Mouse (Mus musculus): ENCODE data around the gene Olfr1347. TPM values are rescaled to one million over a fixed set of nuclear protein-coding genes. Genes with fewer than 3 reads are reported as not detected.

Olfr1347 gene
- polyA plus RNA-seq, 2 experiments = not detected

DNA sequence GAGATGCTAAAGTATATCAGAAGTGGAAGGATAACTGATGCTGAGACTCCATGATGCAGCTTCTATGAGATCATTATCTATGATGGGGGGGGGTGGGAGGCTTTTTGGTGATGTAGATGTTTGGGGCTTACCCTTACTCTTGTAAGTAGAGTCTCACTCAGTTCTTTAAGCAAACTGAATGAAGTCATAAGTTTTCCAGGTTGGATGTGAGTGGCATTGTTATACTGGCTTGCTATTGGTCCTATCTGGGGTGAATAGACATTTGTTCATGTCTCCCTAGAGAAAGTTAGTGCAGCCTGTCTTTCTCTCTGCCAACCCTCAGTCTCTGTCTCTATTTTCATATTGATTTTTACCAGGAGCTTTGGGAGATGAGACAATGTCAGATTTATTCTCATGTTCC is 43.7 kb downstream of the Olfr1347 start, which contains the start of gene Olfr1336:
TSS of gene Olfr1336 (plus strand) at position 301 of the 400 bp plus-strand sequence.
- no peaks in the 10 kb centered on the region for H3K27me3 ChIP-seq (ENCODE audit: control insufficient read depth, insufficient read depth, low read length)
- ATAC-seq (ENCODE audit: insufficient read depth) (no peak), DNase-seq (ENCODE audit: low read depth in 3 of 3, low spot score in 3 of 3) (no peak)
- H3K27ac ChIP-seq = no peak within 1 kb of the TSS
- H3K4me2 ChIP-seq (ENCODE audit: low read depth) = no peak within 1 kb of the TSS
- no peaks in the 10 kb centered on the region for H3K9me3 ChIP-seq (ENCODE audit: control insufficient read depth, low read length)
- H3K4me3 ChIP-seq (ENCODE audit: insufficient read depth in 1 of 2, low read depth in 2 of 2, low read length in 2 of 2) = no peak within 1 kb of the TSS
- TF ChIP-seq CTCF (IDR thresholded peaks at IDR 0.05; ENCODE audit: low read depth) = no peak
- no peak for TF ChIP-seq EP300 (IDR thresholded peaks at IDR 0.05; ENCODE audit: low read depth)
- H3K9ac ChIP-seq (replicated peaks) = no peak within 1 kb of the TSS
- no peaks in the 10 kb centered on the region for H3K4me1 ChIP-seq (replicated peaks; ENCODE audit: control insufficient read depth in 2 of 2, insufficient read depth in 2 of 2, low read length in 1 of 2)
- no peaks in the 10 kb centered on the region for H3K36me3 ChIP-seq (replicated peaks; ENCODE audit: control insufficient read depth, insufficient read depth, low read depth)

DNA sequence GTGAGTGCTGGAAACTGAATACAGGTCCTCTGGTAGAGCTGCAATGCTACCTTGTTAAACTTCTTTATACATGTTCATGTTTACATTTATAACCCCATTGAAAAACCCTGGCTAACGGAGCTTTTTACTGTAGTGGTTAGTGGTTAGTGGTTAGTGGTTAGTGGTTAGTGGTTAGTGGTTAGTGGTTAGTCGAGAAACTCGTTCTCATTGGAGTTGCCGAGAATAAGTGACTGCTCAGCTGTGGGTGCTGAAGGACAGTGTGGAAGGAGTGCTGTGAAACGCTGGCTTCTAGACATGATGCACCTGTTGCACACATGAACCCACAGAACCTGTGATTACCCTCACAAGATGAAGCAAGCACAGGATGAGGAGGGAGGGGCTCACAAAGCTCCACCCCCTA is 51.8 kb downstream of the Olfr1347 start:
- ATAC-seq (ENCODE audit: insufficient read depth) = no peak
- no peaks in the 10 kb centered on the region for H3K4me1 ChIP-seq (replicated peaks; ENCODE audit: control insufficient read depth in 2 of 2, insufficient read depth in 2 of 2, low read length in 1 of 2)
- no peak for DNase-seq (ENCODE audit: low read depth in 3 of 3, low spot score in 3 of 3)
- H3K27ac ChIP-seq = no peak overlapping the region
- 32% methylated on average over 5 of the region's 5 CpGs for WGBS (ENCODE audit: insufficient replicate concordance)
- H3K27me3 ChIP-seq (ENCODE audit: control insufficient read depth, insufficient read depth, low read length) = no peaks in the 10 kb centered on the region
- no peaks in the 10 kb centered on the region for H3K9me3 ChIP-seq (ENCODE audit: control insufficient read depth, low read length)
- no peaks in the 10 kb centered on the region for H3K36me3 ChIP-seq (replicated peaks; ENCODE audit: control insufficient read depth, insufficient read depth, low read depth)
- no peak overlapping the region for H3K9ac ChIP-seq (replicated peaks)
- H3K4me3 ChIP-seq (ENCODE audit: insufficient read depth in 1 of 2, low read depth in 2 of 2, low read length in 2 of 2) = no peak overlapping the region
- TF ChIP-seq EP300 (IDR thresholded peaks at IDR 0.05; ENCODE audit: low read depth) = no peak
- no peak for TF ChIP-seq CTCF (IDR thresholded peaks at IDR 0.05; ENCODE audit: low read depth)
- H3K4me2 ChIP-seq (ENCODE audit: low read depth) = no peak overlapping the region

DNA sequence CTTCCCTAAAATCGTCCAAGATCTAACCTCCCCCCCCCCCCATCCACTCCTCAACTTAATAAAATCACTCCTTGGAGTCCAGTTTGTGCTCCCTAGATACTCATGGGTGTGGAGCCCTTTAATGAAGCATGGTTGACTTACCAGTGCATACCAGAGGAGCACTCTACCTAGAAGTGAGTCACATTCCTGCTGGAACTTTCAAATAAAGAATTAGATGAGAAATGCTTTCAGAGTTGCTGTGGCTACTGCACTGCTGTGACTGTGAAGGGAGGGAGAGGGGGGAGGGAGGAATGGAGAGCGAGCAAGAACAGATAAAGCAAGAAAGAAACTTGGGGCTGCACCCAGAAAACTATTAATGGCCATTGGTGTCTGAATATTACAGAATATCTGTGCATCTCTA is 58.4 kb downstream of the Olfr1347 start:
- no peak overlapping the region for H3K4me2 ChIP-seq (ENCODE audit: low read depth)
- TF ChIP-seq EP300 (IDR thresholded peaks at IDR 0.05; ENCODE audit: low read depth) = no peak
- TF ChIP-seq CTCF (IDR thresholded peaks at IDR 0.05; ENCODE audit: low read depth) = no peak
- no peaks in the 10 kb centered on the region for H3K36me3 ChIP-seq (replicated peaks; ENCODE audit: control insufficient read depth, insufficient read depth, low read depth)
- no peaks in the 10 kb centered on the region for H3K9me3 ChIP-seq (ENCODE audit: control insufficient read depth, low read length)
- no peak overlapping the region for H3K9ac ChIP-seq (replicated peaks)
- H3K27ac ChIP-seq = no peak overlapping the region
- H3K4me3 ChIP-seq (ENCODE audit: insufficient read depth in 1 of 2, low read depth in 2 of 2, low read length in 2 of 2) = no peak overlapping the region
- no peak for DNase-seq (ENCODE audit: low read depth in 3 of 3, low spot score in 3 of 3)
- no peaks in the 10 kb centered on the region for H3K4me1 ChIP-seq (replicated peaks; ENCODE audit: control insufficient read depth in 2 of 2, insufficient read depth in 2 of 2, low read length in 1 of 2)
- 51% methylated on average over 2 of the region's 2 CpGs for WGBS (ENCODE audit: insufficient replicate concordance)
- no peak for ATAC-seq (ENCODE audit: insufficient read depth)
- H3K27me3 ChIP-seq (ENCODE audit: control insufficient read depth, insufficient read depth, low read length) = no peaks in the 10 kb centered on the region

DNA sequence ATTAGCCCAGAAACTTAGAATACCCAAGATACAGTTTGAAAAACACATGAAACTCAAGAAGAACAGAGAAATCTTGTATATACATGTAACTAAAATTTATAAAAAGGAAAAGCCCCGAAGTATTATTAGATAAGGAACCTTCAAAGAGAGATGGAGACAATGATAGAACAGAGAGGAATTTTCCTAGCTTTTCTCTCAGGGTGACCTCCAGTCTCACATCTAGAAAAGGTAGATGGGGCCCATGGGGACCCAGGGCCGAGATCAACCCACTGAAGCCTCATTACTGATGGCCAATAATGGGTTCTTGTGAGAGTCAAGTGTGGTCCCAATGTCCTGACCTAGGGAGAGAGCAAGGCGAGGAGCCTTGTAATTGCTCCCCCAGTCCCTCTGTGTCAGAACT is 61.2 kb downstream of the Olfr1347 start, which contains the start of gene Olfr1344:
TSS of gene Olfr1344 (plus strand) at position 301 of the 400 bp plus-strand sequence.
- no peak for ATAC-seq (ENCODE audit: insufficient read depth)
- Histone ChIP-seq H3K4me3 (ENCODE audit: insufficient read depth in 1 of 2, low read depth in 2 of 2, low read length in 2 of 2) (no peak within 1 kb of the TSS), H3K27me3 (ENCODE audit: control insufficient read depth, insufficient read depth, low read length) (no peaks in the 10 kb centered on the region), H3K4me1 (replicated peaks; ENCODE audit: control insufficient read depth in 2 of 2, insufficient read depth in 2 of 2, low read length in 1 of 2) (no peaks in the 10 kb centered on the region), H3K9ac (replicated peaks) (no peak within 1 kb of the TSS), H3K9me3 (ENCODE audit: control insufficient read depth, low read length) (no peaks in the 10 kb centered on the region), H3K4me2 (ENCODE audit: low read depth) (no peak within 1 kb of the TSS), H3K27ac (no peak within 1 kb of the TSS), H3K36me3 (replicated peaks; ENCODE audit: control insufficient read depth, insufficient read depth, low read depth) (no peaks in the 10 kb centered on the region)
- DNase-seq (ENCODE audit: low read depth in 3 of 3, low spot score in 3 of 3) = no peak
- no peak for TF ChIP-seq CTCF (IDR thresholded peaks at IDR 0.05; ENCODE audit: low read depth)
- TF ChIP-seq EP300 (IDR thresholded peaks at IDR 0.05; ENCODE audit: low read depth) = no peak
- WGBS (ENCODE audit: insufficient replicate concordance) = 39% methylated on average over 3 of the region's 3 CpGs

Other genes starting within 250 kb of the Olfr1347 start
- gene Epp13, start 247.0 kb downstream of the Olfr1347 start, polyA plus RNA-seq (2012; rRNA removed) = not detected in 2 replicates
- gene Epp13, start 247.0 kb downstream of the Olfr1347 start, polyA plus RNA-seq (2014; fragmentation: Nextera tagmentation; extraction: Ambion mirVana) = not detected in 2 replicates
- gene Zfp667, start 213.2 kb downstream of the Olfr1347 start, polyA plus RNA-seq (2012; rRNA removed) = 1.7 and 2.2 TPM in 2 replicates
- 5.3 and 6.6 TPM in 2 replicates for gene Zfp667, start 213.2 kb downstream of the Olfr1347 start, polyA plus RNA-seq (2014; fragmentation: Nextera tagmentation; extraction: Ambion mirVana)
- gene Zfp583, start 168.5 kb downstream of the Olfr1347 start, polyA plus RNA-seq (2012; rRNA removed) = 0.73 and 0.79 TPM in 2 replicates
- gene Zfp583, start 168.5 kb downstream of the Olfr1347 start, polyA plus RNA-seq (2014; fragmentation: Nextera tagmentation; extraction: Ambion mirVana) = 0.54 and 0.88 TPM in 2 replicates
- gene Gm3854, start 156.0 kb downstream of the Olfr1347 start, polyA plus RNA-seq (2012; rRNA removed) = 0.13 and 0.20 TPM in 2 replicates
- gene Gm3854, start 156.0 kb downstream of the Olfr1347 start, polyA plus RNA-seq (2014; fragmentation: Nextera tagmentation; extraction: Ambion mirVana) = 0.06 and 0.16 TPM in 2 replicates
- 0.23 and 0.67 TPM in 2 replicates for gene Zfp78, start 136.5 kb downstream of the Olfr1347 start, polyA plus RNA-seq (2012; rRNA removed)
- gene Zfp78, start 136.5 kb downstream of the Olfr1347 start, polyA plus RNA-seq (2014; fragmentation: Nextera tagmentation; extraction: Ambion mirVana) = 0.76 and 0.83 TPM in 2 replicates
- 0.63 and 1.0 TPM in 2 replicates for gene Zfp28, start 116.5 kb downstream of the Olfr1347 start, polyA plus RNA-seq (2012; rRNA removed)
- 0.91 and 1.2 TPM in 2 replicates for gene Zfp28, start 116.5 kb downstream of the Olfr1347 start, polyA plus RNA-seq (2014; fragmentation: Nextera tagmentation; extraction: Ambion mirVana)
- gene Smim17, start 101.0 kb downstream of the Olfr1347 start, polyA plus RNA-seq (2012; rRNA removed) = 0.03 and 0.42 TPM in 2 replicates
- gene Smim17, start 101.0 kb downstream of the Olfr1347 start, polyA plus RNA-seq (2014; fragmentation: Nextera tagmentation; extraction: Ambion mirVana) = not detected in 2 replicates
- not detected in 2 replicates for gene Gm20715, start 89.5 kb downstream of the Olfr1347 start, polyA plus RNA-seq (2012; rRNA removed)
- not detected in 2 replicates for gene Gm20715, start 89.5 kb downstream of the Olfr1347 start, polyA plus RNA-seq (2014; fragmentation: Nextera tagmentation; extraction: Ambion mirVana)
- not detected in 2 replicates for gene Olfr1344, start 61.1 kb downstream of the Olfr1347 start, polyA plus RNA-seq (2012; rRNA removed)
- not detected in 2 replicates for gene Olfr1344, start 61.1 kb downstream of the Olfr1347 start, polyA plus RNA-seq (2014; fragmentation: Nextera tagmentation; extraction: Ambion mirVana)
- gene Olfr1336, start 43.6 kb downstream of the Olfr1347 start, polyA plus RNA-seq (2012; rRNA removed) = not detected in 2 replicates
- not detected in 2 replicates for gene Olfr1336, start 43.6 kb downstream of the Olfr1347 start, polyA plus RNA-seq (2014; fragmentation: Nextera tagmentation; extraction: Ambion mirVana)
- not detected in 2 replicates for gene Olfr1346, start 32.7 kb downstream of the Olfr1347 start, polyA plus RNA-seq (2012; rRNA removed)
- gene Olfr1346, start 32.7 kb downstream of the Olfr1347 start, polyA plus RNA-seq (2014; fragmentation: Nextera tagmentation; extraction: Ambion mirVana) = not detected in 2 replicates
- gene Olfr5, start 12.8 kb downstream of the Olfr1347 start, polyA plus RNA-seq (2012; rRNA removed) = not detected in 2 replicates
- not detected in 2 replicates for gene Olfr5, start 12.8 kb downstream of the Olfr1347 start, polyA plus RNA-seq (2014; fragmentation: Nextera tagmentation; extraction: Ambion mirVana)
- gene Olfr1348, start 9.0 kb upstream of the Olfr1347 start, polyA plus RNA-seq (2012; rRNA removed) = not detected in 2 replicates
- not detected in 2 replicates for gene Olfr1348, start 9.0 kb upstream of the Olfr1347 start, polyA plus RNA-seq (2014; fragmentation: Nextera tagmentation; extraction: Ambion mirVana)
- gene Olfr1349, start 23.2 kb upstream of the Olfr1347 start, polyA plus RNA-seq (2012; rRNA removed) = not detected in 2 replicates
- not detected in 2 replicates for gene Olfr1349, start 23.2 kb upstream of the Olfr1347 start, polyA plus RNA-seq (2014; fragmentation: Nextera tagmentation; extraction: Ambion mirVana)
- not detected in 2 replicates for gene Olfr1350, start 65.1 kb upstream of the Olfr1347 start, polyA plus RNA-seq (2012; rRNA removed)
- gene Olfr1350, start 65.1 kb upstream of the Olfr1347 start, polyA plus RNA-seq (2014; fragmentation: Nextera tagmentation; extraction: Ambion mirVana) = not detected in 2 replicates
- 3.6 and 4.3 TPM in 2 replicates for gene Zim1, start 196.7 kb upstream of the Olfr1347 start, polyA plus RNA-seq (2012; rRNA removed)
- gene Zim1, start 196.7 kb upstream of the Olfr1347 start, polyA plus RNA-seq (2014; fragmentation: Nextera tagmentation; extraction: Ambion mirVana) = 0.72 and 1.1 TPM in 2 replicates
- 12.8 and 19.3 TPM in 2 replicates for gene Peg3, start 230.7 kb upstream of the Olfr1347 start, polyA plus RNA-seq (2012; rRNA removed)
- 32.5 and 35.9 TPM in 2 replicates for gene Peg3, start 230.7 kb upstream of the Olfr1347 start, polyA plus RNA-seq (2014; fragmentation: Nextera tagmentation; extraction: Ambion mirVana)
- 1.7 and 1.8 TPM in 2 replicates for gene Usp29, start 230.8 kb upstream of the Olfr1347 start, polyA plus RNA-seq (2012; rRNA removed)
- gene Usp29, start 230.8 kb upstream of the Olfr1347 start, polyA plus RNA-seq (2014; fragmentation: Nextera tagmentation; extraction: Ambion mirVana) = 1.0 and 1.1 TPM in 2 replicates

Data from liver, embryonic 14.5 days (tissue).